Mouse (Mus musculus) liver, embryonic 14.5 days (tissue): Measurements from ENCODE around the gene Bmp7. TPM values are rescaled to one million over a fixed set of nuclear protein-coding genes. Genes with fewer than 3 reads are reported as not detected.
A peak's percentile ranks its signal among the peaks of the same experiment; 100 is the strongest.

Source experiments
- ATAC-seq: fragments of 200-750 bp; cut with Nextera tagmentation; 2 replicates; pipeline ENCODE4 v1.8.0; 2017; ENCODE audit warnings: moderate number of reproducible peaks, mild to moderate bottlenecking, moderate library complexity; ENCODE audit not compliant: insufficient read depth
- DNase-seq, 3 experiments: peaks; one replicate each; pipeline ENCODE4 v3.0.0-alpha.2; 2012 to 2013; ENCODE audit warnings: low read depth in 3 of 3, low spot score in 3 of 3
- H3K27ac ChIP-seq: fragments of 300-500 bp; sonication (generic); 2 replicates; pipeline ENCODE4 v1.5.1; 2014; ENCODE audit warnings: moderate library complexity, mild to moderate bottlenecking, control low read depth, inconsistent platforms
- H3K27me3 ChIP-seq: fragments of 300-500 bp; sonication (generic); 2 replicates; pipeline ENCODE4 v1.6.1; 2014; ENCODE audit warnings: mild to moderate bottlenecking, low read length, moderate library complexity; ENCODE audit not compliant: control insufficient read depth, insufficient read depth
- H3K36me3 ChIP-seq: fragments of 300-500 bp; sonication (generic); replicated peaks from 2 replicates; pipeline ENCODE4 v1.6.1; 2014; ENCODE audit warnings: low read depth; ENCODE audit not compliant: control insufficient read depth, insufficient read depth
- H3K4me1 ChIP-seq, 2 experiments: fragments of 200-500 bp in 1 of 2; fragments of 300-500 bp in 1 of 2; sonication (generic) in 1 of 2; replicated peaks; 2 replicates each; pipeline ENCODE4 v1.6.1; 2012 to 2014; ENCODE audit warnings: antibody characterized with exemption in 1 of 2, inconsistent platforms in 1 of 2, low read length in 1 of 2; ENCODE audit not compliant: control insufficient read depth in 2 of 2, insufficient read depth in 2 of 2
- H3K4me2 ChIP-seq: fragments of 300-500 bp; sonication (generic); 2 replicates; pipeline ENCODE4 v1.6.1; 2014; ENCODE audit warnings: low read depth, mild to moderate bottlenecking, control low read depth, moderate library complexity
- H3K4me3 ChIP-seq, 2 experiments: fragments of 200-500 bp in 1 of 2; fragments of 300-500 bp in 1 of 2; sonication (generic) in 1 of 2; 2 replicates each; pipeline ENCODE4 v1.5.1; 2012 to 2014; ENCODE audit warnings: low read depth in 2 of 2, low read length in 2 of 2, mild to moderate bottlenecking in 2 of 2, control low read depth in 1 of 2, inconsistent platforms in 1 of 2, moderate library complexity in 1 of 2; ENCODE audit not compliant: insufficient read depth in 1 of 2
- H3K9ac ChIP-seq: fragments of 300-500 bp; sonication (generic); replicated peaks from 2 replicates; pipeline ENCODE4 v1.6.1; 2014; ENCODE audit warnings: mild to moderate bottlenecking, control low read depth, moderate library complexity
- H3K9me3 ChIP-seq: fragments of 300-500 bp; sonication (generic); 2 replicates; pipeline ENCODE4 v1.6.1; 2016; ENCODE audit warnings: low read length, mixed read lengths; ENCODE audit not compliant: control insufficient read depth
- CTCF ChIP-seq: IDR thresholded peaks from 2 replicates; pipeline ENCODE4 v1.5.1; 2016; ENCODE audit warnings: antibody characterized with exemption, low read depth, control low read depth
- EP300 ChIP-seq: IDR thresholded peaks from 2 replicates; pipeline ENCODE4 v1.6.1; 2016; ENCODE audit warnings: antibody characterized with exemption, low read depth
- WGBS: fragments of 180-500 bp; shearing (Covaris S2); extraction: QIAGEN DNeasy Blood & Tissue Kit; methylation state at CpG from one replicate; pipeline ENCODE4 v1.1.7; 2014; ENCODE audit not compliant: insufficient replicate concordance; 5-methylcytosine and 5-hydroxymethylcytosine counted together
- polyA plus RNA-seq, 2 experiments: library from polyadenylated mRNA; depleted of rRNA in 1 of 2; stranded (reverse) in 1 of 2; unstranded in 1 of 2; fragments of >200 nt; fragmentation: Nextera tagmentation in 1 of 2; extraction: Ambion mirVana in 1 of 2; gene quantifications; 2 replicates each; pipeline versions ENCODE4 v1.2.1 to v1.2.3; 2012 to 2014

Gene Bmp7
- polyA plus RNA-seq, 2 experiments, result 1.7 to 1.8 TPM

DNA sequence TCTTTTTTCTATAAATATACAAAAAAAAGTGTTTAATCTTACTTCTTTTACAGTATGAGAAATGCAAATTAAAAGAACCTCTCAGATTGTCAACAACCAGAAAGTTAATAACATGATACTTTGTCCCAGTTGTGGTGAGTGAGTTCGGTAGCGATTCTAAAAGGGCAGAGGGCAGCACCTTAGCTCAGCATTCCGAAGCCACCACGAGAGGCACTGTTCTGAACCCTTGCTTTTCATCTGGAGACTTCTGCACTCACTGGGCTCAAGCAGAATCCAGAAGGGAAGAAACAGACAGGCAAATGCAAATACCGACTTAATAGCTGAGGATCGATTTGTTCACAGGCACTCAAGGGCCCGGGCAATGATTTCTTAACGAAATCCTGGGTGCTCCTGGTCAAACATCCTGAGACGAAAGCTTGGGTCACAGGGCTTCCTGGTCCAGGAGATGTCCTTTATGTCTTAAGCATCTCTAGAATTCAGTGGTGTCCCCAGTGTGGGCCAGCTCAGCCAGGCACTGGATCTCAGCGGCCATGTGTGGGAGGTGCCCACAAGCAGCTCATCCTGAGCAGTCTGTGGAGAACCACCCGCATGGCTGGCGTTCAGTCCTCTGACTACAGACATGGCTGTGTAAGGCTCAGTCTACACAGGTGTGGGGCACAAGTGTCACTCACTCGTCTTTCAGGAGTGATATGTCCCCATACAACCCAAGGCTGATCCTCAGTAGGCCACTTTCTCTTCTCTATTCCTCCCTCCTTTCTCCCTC lies 19.1 kb upstream of the Bmp7 start:
- no peak for DNase-seq
- ATAC-seq, result no peak
- 49% methylated on average over 13 of the region's 13 CpGs for WGBS
- peaks cover 2% of the 10 kb centered on the region for H3K9me3 ChIP-seq
- H3K27ac ChIP-seq, result no peak overlapping the region
- TF ChIP-seq EP300 (no peak), CTCF (no peak)
- H3K4me2 ChIP-seq, result no peak overlapping the region
- no peaks in the 10 kb centered on the region for H3K27me3 ChIP-seq
- no peak overlapping the region for H3K4me3 ChIP-seq
- H3K9ac ChIP-seq, result no peak overlapping the region
- no peaks in the 10 kb centered on the region for H3K4me1 ChIP-seq
- H3K36me3 ChIP-seq, result no peaks in the 10 kb centered on the region

DNA sequence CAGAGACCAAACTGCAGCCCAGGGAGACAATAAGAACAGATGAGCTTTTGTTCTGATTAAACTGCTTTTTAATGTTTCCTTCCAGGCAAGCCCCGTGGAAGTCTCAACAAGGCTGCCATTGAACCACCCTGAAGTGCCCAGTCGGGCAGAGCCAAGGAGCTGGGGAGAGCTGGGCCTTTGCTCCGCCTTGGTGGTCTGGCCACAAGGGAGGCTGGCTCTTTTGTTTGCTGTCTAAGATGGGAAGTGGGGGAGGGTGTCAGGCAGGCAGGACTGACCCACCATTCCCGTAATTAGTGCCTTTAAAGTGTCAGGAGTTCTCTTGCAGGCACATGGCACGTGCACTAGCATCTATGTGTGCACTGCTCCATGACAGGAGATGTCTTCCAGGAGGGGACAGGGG lies 18.5 kb upstream of the Bmp7 start:
- H3K4me1 ChIP-seq, result no peaks in the 10 kb centered on the region
- peaks cover 2% of the 10 kb centered on the region for H3K9me3 ChIP-seq
- ATAC-seq, result no peak
- H3K27me3 ChIP-seq, result no peaks in the 10 kb centered on the region
- H3K36me3 ChIP-seq, result no peaks in the 10 kb centered on the region
- no peak overlapping the region for H3K27ac ChIP-seq
- no peak overlapping the region for H3K9ac ChIP-seq
- H3K4me2 ChIP-seq, result no peak overlapping the region
- 23% methylated on average over 5 of the region's 5 CpGs for WGBS
- H3K4me3 ChIP-seq, result no peak overlapping the region
- TF ChIP-seq CTCF (no peak), EP300 (no peak)
- DNase-seq, result no peak

DNA sequence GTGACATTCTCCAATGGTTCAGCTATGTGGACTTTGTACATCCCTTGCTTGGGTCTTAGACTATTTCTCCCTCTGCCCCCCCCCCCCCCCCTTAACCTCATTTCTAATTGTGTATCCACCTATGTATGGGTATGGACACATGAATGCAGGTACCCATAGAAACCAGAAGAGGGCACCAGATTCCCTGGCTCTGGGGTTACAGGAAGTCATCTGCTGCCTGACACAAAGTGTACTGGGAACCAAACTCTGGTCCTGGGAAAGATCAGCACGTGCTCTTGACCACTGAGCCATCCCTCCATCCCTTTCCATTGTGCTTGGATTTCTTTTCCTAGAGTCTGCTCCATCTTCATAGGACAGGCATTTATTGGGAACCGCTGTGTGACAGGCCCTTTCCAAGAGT lies 11.9 kb upstream of the Bmp7 start:
- no peaks in the 10 kb centered on the region for H3K36me3 ChIP-seq
- H3K27ac ChIP-seq, result no peak overlapping the region
- no peak for DNase-seq
- no peak overlapping the region for H3K9ac ChIP-seq
- WGBS, result 60% methylated on average over 2 of the region's 2 CpGs
- H3K27me3 ChIP-seq, result no peaks in the 10 kb centered on the region
- ATAC-seq, result no peak
- no peak overlapping the region for H3K4me3 ChIP-seq
- no peaks in the 10 kb centered on the region for H3K9me3 ChIP-seq
- no peak overlapping the region for H3K4me2 ChIP-seq
- H3K4me1 ChIP-seq, result no peaks in the 10 kb centered on the region
- TF ChIP-seq EP300 (no peak), CTCF (0 out of 2 replicates have a peak, but pooled peaks have one; percentile 13)

DNA sequence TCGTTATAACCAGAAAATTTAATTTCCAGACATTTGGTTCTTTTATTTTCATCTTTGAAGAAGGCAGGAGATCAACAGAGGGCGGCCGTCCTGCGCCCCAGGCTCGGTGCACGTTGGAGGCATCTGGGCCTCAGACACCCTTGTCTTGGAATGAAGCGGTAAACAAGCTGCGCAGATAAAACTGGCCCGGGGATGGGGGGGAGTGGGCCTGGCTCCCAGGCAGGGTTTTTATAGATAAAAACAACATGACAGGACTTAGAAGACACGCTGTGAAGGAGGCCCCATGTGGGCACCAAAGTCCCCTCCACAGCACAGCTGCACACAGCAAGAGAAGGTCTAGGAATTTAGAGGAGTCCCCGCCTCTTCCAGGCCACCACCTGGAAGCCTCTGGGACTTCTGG lies 10.6 kb upstream of the Bmp7 start:
- no peak overlapping the region for H3K4me2 ChIP-seq
- WGBS, result 38% methylated on average over 11 of the region's 11 CpGs
- no peak for TF ChIP-seq CTCF
- TF ChIP-seq EP300, result no peak
- H3K4me1 ChIP-seq, result no peaks in the 10 kb centered on the region
- ATAC-seq (no peak), DNase-seq (no peak)
- H3K4me3 ChIP-seq, result no peak overlapping the region
- no peaks in the 10 kb centered on the region for H3K9me3 ChIP-seq
- no peaks in the 10 kb centered on the region for H3K36me3 ChIP-seq
- H3K9ac ChIP-seq, result no peak overlapping the region
- no peak overlapping the region for H3K27ac ChIP-seq
- no peaks in the 10 kb centered on the region for H3K27me3 ChIP-seq

DNA sequence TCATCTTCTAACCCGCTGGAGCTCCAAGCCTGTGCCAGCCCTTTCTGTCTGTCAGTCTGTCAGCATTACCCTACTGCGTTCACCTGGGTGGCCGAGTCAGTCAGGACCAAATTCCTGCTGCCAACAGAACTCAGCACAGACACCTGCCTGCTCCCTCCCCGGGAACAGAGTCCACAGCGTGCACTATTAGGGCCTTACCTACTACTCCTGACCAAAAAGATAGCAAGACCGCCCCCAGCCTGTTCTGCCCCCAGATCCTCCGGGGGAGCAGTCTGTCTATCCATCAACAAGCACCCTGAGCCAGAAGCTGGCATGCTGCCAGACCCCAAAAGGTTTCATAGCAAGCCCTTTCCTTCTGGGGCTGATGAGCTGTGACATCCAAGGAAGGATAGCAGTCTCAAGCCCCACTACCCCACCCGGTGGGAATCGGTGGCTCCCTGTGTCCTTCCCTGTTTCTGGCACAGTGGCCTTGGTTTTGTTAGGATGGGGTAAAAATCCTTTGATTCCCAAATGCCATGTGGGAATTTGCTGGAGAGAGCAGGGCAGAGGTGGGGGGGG lies 10.1 kb upstream of the Bmp7 start:
- no peak for ATAC-seq
- TF ChIP-seq EP300 (no peak), CTCF (no peak)

More for the DNA sequence above, 10.1 kb upstream of the Bmp7 start:
- Histone ChIP-seq H3K4me2 (no peak overlapping the region), H3K9me3 (no peaks in the 10 kb centered on the region), H3K4me1 (no peaks in the 10 kb centered on the region), H3K9ac (no peak overlapping the region), H3K4me3 (no peak overlapping the region), H3K27me3 (no peaks in the 10 kb centered on the region), H3K27ac (no peak overlapping the region), H3K36me3 (no peaks in the 10 kb centered on the region)
- WGBS, result 55% methylated on average over 9 of the region's 9 CpGs
- DNase-seq, result no peak
